Mouse (Mus musculus): ENCODE data around the gene Fbxl15.

DNA sequence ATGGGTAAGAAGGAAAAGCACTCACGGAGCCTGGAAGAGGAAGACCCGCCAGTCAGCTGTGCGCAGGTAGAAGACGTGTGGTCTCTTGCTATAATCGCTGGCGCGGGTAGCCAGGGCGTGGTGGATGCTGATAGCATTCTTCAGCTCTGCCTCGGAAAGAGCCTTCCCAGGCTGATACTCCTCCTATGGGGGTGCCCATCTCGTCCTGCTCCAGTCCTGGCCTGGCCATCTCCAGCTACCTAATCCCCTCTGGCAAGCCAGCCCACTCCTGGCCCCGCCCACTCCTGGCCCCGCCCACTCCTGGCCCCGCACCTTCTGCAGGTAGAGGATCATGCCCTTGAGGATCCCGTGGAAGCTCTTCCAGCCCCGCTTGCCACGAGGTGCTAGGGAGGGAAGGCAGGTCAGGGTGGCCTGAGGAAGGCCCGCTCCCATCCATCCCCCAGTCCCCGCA lies 13.8 kb upstream of the Fbxl15 start:
- TF ChIP-seq CTCF (IDR thresholded peaks at IDR 0.05; ENCODE audit: extremely low read depth, insufficient read length, insufficient replicate concordance, low read depth, low read length) (no peak), POLR2A (IDR thresholded peaks at IDR 0.05; ENCODE audit: low read depth, low read length) (no peak)

All from small intestine, adult 2 months (tissue).